Mouse (Mus musculus) 3T3-L1 (cell line): ENCODE data around the gene Midn.

Experiments
- DNase-seq: peaks from one replicate; pipeline ENCODE4 v3.0.0-alpha.2; 2015; ENCODE audit warnings: low read depth, low spot score

Midn gene

DNA sequence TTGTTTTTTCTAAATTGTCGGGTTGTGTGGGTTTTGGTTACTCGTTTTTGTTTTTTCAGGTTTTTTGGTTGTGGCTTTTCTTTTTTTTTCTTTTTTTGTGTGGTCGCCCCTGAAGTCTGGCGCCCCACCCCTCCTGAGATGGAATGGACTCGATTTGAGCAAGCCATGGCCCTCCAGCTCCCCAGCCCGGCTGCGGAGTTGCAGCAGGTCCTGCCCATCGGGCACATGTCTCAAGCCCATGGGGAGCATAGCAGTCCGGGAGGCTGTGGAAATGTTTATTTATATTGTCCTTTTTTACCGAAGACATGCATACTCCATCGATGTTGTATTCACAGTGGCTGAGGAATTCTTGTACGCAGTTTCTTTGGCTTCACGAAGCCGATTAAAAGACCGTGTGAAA is 23.2 kb downstream of the Midn start:
- DNase-seq, result no peak

DNA sequence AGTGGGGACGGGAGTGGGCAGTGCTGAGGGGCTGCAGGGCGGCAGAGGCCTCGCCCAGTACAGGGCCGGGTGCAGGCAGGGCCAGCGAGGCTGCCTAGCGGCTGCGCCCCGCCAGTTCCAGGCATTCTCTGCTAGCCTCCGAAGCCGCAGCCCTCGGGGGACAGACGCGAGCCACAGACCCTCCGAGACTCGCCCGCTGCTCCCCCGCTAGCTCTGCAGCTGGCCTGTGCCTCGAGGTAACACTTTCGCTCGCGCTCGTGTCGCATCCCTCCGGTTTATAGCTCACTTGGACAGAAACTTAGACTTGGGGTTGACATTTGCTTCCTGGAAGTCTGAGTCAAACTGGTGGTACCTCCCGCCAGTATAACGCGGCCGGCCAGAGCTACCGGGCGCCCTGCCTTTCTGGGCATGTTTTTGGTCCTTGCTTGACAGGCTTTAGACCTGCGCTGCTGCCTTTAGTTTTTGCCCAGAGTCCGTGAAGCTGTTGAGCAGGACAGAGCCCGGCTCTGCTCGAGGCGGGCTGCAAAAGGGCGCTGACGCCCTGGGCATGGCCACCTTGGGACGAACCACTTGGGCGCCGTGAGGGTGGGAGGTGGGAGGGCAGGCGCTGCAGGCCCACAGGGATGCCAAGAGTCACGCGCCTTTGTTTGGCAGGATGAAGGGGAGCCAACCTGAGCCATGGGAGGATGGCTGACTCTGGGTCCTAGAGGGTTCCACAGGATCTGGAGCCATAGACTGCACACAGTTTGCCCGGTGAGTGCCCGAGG is 23.9 kb downstream of the Midn start:
- no peak for DNase-seq

DNA sequence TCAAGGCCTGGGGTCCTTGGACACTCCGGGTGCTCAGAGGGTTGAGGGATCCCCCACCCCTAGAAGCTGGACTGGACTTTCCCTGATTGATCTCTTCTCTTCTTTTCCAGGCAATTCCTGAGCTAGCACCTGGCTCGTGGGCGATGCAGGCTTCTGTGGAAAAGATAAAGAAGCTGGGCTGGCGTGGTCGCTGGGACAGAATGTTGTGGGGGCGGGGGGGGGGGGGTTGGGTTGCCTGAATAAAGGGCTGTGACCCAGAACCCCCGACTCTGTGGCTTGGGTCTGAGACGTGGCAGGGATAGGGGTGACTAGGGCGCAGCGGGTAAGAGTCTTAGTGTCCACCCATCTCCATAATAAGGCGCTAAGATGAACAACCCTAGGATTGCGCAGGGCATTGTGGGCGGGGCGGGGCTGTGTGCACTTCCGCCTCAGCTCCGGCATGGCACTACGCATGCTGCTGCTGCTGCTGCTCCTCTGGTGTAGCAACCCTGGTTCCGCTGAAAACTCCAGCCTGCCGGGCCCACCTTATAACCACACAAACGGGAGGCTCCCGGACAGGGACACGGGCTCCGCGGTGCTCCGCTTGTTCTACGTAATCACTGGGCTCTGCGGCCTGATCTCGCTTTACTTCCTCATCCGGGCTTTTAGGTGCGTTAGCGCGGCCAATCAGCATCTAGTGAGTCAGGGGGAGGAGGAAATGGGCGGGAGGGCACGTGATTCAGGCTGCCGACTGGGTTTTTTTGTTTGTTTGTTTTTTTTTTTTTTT is 24.6 kb downstream of the Midn start, which contains the start of gene 1600002K03Rik:
1600002K03Rik (plus strand) TSS at position 418 of the 766 bp plus-strand sequence.
- DNase-seq, result peak; percentile 95

DNA sequence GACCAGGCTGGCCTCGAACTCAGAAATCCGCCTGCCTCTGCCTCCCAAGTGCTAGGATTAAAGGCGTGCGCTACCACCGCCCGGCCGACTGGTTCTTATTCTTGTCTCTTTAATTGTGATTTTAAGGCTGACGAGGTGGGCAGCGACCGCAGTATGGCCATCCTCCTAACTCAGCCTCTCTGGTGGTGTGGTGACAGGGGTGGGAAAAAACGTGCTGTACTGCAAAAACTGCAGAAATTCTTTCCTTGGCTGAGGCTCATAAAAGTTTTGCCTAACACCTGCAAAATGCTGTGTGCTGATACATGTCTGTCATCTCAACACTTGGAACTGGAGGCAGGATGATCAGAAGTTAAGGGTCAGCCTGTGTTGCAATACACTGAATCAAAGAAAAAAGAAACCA is 25.3 kb downstream of the Midn start:
- peak; percentile 40 for DNase-seq

DNA sequence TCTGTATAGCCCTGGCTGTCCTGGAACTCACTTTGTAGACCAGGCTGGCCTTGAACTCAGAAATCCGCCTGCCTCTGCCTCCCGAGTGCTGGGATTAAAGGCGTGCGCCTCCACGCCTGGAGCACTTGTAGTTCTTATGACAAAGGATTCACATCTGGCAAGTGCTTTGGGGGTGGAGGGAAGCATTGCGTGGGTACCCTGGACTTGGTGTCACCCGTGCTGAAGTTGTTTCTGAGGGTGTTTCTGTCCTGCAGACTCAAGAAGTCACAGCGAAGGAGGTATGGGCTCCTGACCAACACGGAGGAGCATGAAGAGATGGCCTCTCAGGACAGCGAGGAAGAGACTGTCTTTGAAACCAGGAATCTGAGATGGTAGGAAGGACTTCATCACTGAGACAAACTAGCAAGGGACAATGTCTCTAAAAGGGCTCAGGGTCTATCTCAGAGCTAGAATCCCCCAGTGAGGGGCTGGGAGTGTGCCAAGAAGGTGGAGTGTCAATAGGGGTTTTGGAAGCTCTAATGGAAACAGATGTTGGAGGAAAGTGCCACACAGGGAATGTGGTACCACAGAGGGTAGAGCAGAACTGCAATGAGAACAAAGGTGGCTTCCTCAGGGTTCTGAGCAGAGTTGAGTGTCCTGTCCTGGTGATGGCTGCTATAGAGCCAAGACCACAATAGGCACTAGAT is 26.0 kb downstream of the Midn start:
- DNase-seq, result no peak

DNA sequence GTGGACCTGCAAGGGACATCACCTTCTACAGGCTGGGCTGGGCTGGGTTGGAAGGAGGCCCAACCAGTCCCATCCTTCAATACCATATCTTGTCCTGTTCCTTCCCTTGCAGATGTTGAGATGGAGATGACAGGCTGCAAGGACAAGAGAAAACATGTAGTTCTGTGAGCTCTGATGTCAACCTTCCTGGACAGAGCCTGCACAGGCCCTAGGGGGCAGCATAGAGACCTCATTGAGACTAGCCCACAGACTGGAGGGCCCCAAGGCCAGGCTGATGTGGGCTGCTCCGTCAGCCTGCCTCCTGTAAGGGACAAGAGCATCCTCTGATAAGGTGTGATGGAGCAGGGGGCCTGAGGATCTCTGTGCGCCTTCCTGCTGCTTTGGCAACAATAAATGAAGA is 26.6 kb downstream of the Midn start:
- DNase-seq, result peak; percentile 78

DNA sequence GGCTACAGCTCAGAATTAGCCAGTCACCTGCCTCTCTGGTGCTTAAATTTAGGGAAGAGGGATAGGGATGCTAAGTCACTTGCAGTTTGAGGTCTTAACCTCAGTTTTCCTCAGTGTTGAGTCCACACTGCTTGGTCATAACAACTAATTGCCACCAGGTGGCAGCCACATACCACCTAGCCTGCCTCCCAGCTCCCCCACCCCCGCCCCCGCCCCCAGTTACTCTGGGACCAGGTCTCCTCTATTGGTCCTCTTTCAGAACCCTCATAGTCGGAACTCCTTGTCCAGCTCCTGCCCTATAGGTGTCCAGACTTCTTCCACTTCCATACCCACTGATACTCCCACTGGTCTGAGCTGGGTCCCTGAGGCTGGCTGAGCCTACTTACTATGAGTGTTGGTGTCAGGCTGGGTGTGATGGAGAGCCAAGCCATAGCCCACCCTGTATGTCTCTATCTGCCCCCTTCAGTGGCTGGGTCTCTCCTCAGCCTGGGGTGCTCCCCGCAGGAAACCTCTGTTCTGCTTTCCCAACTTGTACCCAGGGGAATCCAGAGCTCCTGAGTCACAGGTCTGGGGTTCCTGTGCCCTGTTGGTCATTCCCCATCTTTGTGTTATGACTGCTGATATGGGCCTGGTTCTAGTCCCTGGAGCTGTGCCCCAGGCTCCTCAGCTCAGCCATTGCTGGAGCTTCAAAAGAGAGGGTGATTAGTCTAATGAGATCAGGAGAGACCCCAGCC is 27.6 kb downstream of the Midn start:
- DNase-seq, result peak; percentile 71

DNA sequence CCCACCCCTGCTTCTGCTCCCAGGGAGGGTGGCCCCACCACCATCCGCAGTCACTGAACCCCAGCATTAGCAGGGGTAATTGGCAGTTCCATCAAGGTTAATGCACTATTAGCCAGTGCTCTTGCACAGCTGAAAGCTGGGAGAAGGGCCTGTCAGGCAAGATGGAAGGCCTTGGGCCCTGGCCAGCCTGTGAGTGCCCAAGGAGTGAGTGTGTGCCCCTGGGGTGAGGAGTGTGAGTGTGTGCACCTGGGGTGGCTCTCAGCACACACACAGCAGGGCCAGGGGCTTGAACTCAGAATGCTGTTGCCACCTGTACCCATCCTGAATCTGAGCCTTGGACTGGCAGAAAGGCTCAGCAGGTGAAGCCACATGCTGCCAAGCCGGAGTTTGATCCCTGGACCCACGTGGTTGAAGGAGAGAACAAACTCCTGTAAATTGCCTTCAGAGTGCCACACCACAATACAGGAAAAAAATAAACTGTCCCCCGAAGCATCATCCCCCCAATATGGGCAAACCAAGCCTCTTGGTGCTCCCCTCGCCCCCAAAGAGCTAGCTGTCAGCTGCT is 28.3 kb downstream of the Midn start:
- DNase-seq, result peak; percentile 46

DNA sequence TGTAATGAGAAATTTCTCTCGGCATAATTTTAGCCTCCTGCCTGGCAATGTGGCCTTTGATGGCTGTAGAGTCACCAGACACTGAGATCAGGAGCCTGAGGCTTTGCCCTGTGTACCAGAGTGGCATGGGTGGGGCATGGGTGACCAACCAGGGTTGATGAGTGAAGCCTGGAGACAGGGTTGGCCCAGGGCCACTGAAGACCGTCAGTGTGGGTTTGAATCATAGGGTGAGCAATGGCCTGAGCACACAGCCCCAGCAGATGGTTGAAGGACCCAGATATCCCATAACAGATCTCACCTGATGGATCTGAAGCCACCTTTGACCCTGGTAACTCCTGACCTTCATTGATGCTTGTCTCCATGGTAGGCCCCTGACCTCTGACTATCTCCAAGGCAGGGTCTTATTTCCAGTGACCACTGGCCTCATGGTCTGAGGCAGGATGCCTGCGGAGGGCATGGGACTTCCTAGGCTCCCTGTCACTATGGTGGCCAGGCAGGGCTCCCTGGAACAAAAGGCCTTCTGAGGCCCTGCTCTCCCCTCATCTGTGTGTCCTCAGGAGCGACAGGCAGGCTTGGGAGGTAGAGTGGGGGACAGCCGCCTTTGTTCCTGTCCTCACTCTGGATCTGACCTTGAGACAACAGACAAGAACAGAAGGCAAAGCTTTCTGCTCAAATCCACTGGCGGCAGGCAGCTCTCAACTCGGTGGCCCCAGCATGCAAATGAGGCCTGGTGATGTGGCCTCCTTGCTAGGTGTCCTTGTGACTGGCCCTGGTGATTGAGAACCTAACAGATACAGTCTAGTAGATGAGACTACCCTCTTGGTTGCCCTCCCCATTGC is 29.6 kb downstream of the Midn start:
- DNase-seq, result peak; percentile 75

DNA sequence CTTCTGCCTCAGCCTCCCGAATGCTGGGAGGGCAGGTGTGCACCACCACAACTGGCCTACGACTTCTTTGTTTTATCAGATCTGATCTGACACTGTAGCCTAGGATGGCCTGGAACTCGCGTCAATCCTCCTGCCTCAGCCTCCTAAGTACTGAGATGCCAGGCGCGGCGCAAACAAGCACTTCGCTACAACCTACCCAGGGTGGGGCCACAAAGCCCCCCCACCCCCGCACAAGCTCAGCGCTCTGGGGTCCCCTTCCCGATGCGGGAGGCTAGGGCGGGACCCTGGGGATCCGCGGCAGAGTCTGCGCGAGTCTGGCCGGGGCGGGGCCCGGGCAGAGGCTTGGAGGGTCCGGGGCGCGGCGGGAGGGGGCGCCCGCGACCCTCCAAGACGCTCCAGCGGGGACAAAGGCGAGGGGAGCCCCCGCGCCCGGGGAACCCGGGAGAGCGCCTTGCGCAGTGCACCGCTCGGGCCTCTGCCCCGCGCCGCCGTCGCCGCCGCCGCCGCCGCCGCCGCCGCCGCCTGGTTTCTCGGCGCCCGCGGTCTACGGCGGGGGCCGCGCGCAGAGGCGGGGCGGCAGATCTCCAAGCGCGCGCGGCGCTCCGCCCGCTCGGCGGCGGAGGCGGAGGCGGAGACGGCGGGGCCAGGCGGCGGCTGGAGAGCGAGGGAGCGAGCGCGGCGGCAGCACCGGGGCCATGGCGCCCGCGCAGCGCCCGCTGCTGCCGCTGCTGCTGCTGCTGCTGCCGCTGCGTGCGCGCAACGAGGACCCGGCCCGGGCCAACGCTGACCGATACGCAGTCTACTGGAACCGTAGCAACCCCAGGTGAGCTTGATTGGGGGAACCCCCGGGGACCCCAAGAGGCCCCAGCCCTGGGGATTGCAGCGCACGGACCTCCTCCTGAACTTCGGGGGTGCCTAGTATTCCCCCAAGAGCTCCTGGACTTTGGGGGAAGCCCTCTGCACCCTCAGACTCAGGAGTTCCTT is 31.3 kb downstream of the Midn start, which contains the start of gene Efna2:
Efna2 (plus strand) TSS at position 415 of the 984 bp plus-strand sequence.
- DNase-seq, result no peak

DNA sequence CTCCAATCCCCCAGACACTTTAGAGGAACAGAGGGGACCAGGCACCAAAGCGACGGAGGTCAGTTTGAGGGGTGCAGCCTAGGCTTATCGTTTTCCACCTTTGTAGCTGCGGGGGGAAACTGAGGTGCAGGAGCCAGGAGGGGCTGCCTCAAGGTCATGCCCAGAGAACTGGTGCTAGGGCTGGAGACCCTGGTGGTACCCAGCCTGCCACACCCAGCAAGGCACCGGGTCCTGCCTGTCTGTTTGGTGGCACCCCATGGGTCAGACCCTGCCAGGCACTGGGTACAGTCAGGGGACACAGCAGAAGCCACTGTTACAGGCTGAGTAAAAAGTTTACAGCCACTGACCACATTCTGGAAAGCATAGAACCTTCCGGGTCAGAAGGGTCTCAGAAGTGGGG is 32.2 kb downstream of the Midn start:
- DNase-seq, result no peak

DNA sequence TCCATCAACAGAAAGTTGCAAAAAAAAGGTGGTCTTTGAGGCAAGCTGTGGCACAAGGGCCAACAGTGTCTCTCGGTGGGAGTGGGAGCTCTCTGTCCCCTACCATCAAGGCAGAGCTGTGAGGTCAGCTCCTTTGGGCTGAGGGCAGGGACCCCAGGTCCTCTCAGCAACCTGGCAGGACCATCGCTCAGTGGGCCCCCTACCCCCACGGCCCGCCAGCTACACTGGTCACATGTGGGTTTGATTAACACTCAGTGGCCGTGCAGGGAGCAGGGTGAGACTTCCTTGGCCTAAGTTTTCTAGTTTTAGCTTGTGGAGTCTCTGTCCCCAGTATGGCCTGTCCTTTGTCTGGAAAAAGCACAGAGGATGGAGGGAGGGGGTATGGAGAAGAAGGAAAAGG is 32.8 kb downstream of the Midn start:
- DNase-seq, result no peak

DNA sequence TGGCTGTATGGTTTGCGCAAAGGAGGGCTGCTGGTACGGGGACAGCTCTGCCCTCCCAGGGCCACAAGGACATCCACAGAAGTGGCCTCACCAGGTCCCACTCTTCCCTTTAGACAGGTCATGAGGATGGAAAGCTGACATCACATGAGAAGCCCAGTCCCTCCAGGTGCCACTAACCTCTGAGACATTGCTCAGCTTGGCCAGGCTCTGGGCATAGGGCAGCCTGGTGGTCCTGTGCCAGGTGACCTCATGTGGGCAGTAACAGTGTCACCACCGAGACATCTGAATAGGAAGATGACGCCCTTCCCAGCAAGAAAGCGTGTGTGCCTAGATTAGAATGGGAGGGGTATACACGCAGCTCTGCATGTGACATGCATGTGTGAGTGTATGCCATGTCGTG is 34.5 kb downstream of the Midn start:
- DNase-seq, result no peak

DNA sequence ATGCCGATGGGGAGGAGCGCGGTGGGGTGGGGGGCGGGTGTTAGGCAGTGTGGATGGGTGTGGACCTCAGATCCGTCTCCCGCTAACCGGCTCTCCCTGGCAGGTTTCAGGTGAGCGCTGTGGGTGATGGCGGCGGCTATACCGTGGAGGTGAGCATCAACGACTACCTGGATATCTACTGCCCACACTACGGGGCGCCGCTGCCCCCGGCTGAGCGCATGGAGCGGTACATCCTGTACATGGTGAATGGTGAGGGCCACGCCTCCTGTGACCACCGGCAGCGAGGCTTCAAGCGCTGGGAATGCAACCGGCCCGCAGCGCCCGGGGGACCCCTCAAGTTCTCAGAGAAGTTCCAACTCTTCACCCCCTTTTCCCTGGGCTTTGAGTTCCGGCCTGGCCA is 38.6 kb downstream of the Midn start:
- no peak for DNase-seq

DNA sequence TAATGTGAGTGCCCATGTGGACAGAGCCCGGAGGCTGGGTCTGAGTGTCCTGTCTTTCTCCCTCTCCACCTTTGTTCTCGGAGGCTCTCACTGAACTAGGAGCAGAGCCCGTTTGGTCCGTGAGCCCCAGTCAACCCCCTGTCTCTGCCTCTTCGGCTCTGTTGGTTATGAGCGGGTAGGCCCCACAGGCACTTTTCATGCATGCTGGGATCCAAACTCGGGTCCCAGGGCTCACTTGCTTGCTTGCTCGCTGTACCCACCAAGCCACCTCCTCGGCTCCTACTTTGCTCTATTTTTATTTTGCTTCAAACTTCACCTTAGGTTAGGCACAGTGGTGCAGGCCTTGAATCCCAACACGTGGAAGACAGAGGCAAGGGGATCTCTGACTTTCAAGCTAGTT is 39.7 kb downstream of the Midn start:
- no peak for DNase-seq

DNA sequence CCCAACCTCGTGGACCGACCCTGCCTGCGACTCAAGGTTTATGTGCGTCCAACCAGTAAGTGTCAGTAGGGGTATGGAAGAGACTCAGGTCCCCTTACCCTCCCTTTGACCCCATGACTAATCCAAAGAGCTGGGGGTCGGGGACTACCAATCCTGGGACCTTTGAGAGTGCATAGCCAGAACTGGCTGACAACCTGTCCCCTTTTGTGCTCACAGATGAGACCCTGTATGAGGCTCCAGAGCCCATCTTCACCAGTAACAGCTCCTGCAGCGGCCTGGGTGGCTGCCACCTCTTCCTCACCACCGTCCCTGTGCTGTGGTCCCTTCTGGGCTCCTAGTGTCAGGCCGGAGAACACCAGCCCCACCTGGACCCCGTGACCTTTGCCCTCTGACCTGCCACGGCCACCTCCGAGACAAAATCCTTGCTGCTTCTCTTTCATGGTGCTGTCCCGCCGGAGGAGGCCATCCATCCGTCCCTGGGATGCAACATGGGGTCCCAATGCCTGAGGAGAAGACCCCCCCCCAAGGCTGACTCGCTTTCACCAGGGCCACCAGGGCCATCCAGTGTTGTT is 40.5 kb downstream of the Midn start:
- no peak for DNase-seq

DNA sequence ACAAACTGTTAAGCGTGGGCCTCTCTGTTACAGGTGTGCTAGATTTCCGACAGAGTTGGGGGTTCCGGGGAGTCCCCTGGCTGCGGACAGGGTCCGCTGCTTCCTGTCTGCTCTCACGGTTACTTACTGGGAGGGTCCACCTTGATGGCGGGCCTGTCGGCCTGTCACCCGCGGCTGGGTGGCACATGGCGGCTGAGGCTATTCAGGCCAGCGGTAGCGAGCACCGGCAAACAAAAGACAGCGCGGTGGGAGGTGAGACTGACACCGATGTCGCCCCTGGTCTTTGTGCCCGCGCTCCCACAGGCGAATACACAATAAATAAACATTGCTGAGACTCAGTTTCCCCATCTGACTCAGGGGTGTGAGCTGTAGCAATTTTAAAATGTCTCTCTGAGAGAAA is 41.9 kb downstream of the Midn start:
- DNase-seq, result no peak

DNA sequence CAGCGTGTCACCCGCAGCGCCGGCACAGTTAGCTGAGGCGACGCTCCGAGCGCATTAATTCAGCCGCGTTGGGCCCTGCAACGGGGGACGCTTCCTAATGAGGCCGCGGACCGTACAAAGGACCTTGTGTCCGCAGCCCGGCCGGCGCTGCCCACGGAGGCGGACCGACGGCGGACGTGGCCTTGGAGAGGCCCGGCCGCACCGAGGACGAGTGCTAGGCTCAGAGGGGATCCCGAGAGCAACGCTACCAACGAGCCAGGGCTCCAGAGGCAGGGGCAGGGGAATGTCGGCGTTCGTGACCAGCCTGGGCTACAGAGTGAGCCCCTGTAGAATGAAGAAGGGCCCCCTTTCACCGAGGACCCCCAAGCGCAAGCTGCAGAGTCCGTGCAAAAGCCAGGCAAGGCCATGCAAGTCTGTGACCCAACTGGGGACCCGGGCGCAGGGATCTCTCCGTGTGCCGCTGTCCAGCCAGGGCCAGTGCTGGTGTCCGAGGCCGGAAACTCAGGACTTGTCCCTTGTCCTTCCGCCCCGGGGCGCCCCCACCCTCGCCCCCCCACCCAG is 42.5 kb downstream of the Midn start:
- no peak for DNase-seq

DNA sequence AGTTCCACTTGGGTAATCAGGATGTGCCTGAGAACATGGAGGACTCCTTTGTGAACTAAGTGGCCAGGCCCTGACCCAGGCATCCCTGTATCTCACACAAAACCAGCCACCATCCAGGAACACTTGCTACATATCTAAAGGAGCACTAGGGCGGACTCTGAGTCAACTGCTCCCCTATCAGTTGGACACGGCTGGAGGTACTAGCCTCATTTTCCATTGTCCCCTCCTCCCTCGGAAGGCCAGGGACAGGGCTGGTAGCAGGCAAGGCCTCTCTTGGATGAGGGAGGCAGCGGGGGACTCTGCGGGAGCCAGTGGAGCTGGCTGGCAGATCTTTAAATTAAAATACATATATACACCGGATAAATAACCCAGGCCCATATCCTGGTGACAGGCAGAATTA is 45.9 kb downstream of the Midn start:
- no peak for DNase-seq
